In genomic region chr15:78903243-78903642, GRCm38 (mm10) we compare ENCODE assay signal across 1 mouse cellular context.
TF ChIP-seq lines count a peak whose summit lies in the region.

No protein-coding gene starts in this region.

TF ChIP-seq in CH12.LX, 34 proteins besides CTCF, POLR2A, EP300 and RAD21:
- TF ChIP-seq HCFC1 (IDR thresholded peaks at IDR 0.05; ENCODE audit: low read depth, low read length) (peak; percentile 68), NRF1 (IDR thresholded peaks at IDR 0.05; ENCODE audit: low read depth, low read length) (no peak), IRF4 (IDR thresholded peaks at IDR 0.05; ENCODE audit: low read depth, low read length) (peak; percentile 63), JUND (conservative IDR thresholded peaks at IDR 0.05; ENCODE audit: low read depth, low read length) (no peak), KAT2A (IDR thresholded peaks at IDR 0.05; ENCODE audit: insufficient replicate concordance, low read length) (0 out of 2 replicates have a peak, but pooled peaks have one; percentile 29), ELF1 (IDR thresholded peaks at IDR 0.05; ENCODE audit: low read depth, low read length) (peak; percentile 60), ETS1 (conservative IDR thresholded peaks at IDR 0.05; ENCODE audit: low read depth, low read length) (no peak), CHD1 (IDR thresholded peaks at IDR 0.05; ENCODE audit: low read depth, low read length) (no peak), USF2 (conservative IDR thresholded peaks at IDR 0.05; ENCODE audit: low read depth, low read length) (no peak), MEF2A (IDR thresholded peaks at IDR 0.05; ENCODE audit: borderline replicate concordance, low read depth, low read length) (peak; percentile 39; the same call in 1 of the 2 replicates), SMC3 (IDR thresholded peaks at IDR 0.05; ENCODE audit: low read depth, low read length) (peak; percentile 71), TBP (conservative IDR thresholded peaks at IDR 0.05; ENCODE audit: low read depth, low read length) (peak; percentile 60; the same call in 1 of the 2 replicates)
